Mouse (Mus musculus) liver, postnatal 0 days (tissue): ENCODE results near the gene Rnf19b. TPM values are rescaled to one million over a fixed set of nuclear protein-coding genes. Genes with fewer than 3 reads are reported as not detected.

Experiments
- ATAC-seq: fragments of 200-750 bp; cut with Nextera tagmentation; 2 replicates; pipeline ENCODE4 v1.8.0; 2017; ENCODE audit warnings: mild to moderate bottlenecking, moderate library complexity
- DNase-seq: peaks from one replicate; pipeline ENCODE4 v3.0.0-alpha.2; 2016
- H3K27ac ChIP-seq: fragments of 300-500 bp; sonication (generic); 2 replicates; pipeline ENCODE4 v1.5.1; 2014; ENCODE audit warnings: antibody characterized with exemption, moderate library complexity, mild to moderate bottlenecking, low read depth
- H3K27me3 ChIP-seq: fragments of 300-500 bp; sonication (generic); 2 replicates; pipeline ENCODE4 v1.6.1; 2014; ENCODE audit warnings: low read length, control low read depth, mixed read lengths; ENCODE audit not compliant: insufficient read depth
- H3K36me3 ChIP-seq: fragments of 300-500 bp; sonication (generic); replicated peaks from 2 replicates; pipeline ENCODE4 v1.6.1; 2014; ENCODE audit warnings: mild to moderate bottlenecking, control low read depth, low read length, moderate library complexity, mixed read lengths; ENCODE audit not compliant: insufficient read depth
- H3K4me1 ChIP-seq: fragments of 300-500 bp; sonication (generic); 2 replicates; pipeline ENCODE4 v1.6.1; 2014; ENCODE audit warnings: antibody characterized with exemption, mild to moderate bottlenecking, control low read depth; ENCODE audit not compliant: insufficient read depth
- H3K4me2 ChIP-seq: fragments of 300-500 bp; sonication (generic); 2 replicates; pipeline ENCODE4 v1.6.1; 2014; ENCODE audit warnings: low read depth, mild to moderate bottlenecking, low read length, moderate library complexity, mixed read lengths
- H3K4me3 ChIP-seq: fragments of 300-500 bp; sonication (generic); 2 replicates; pipeline ENCODE4 v1.5.1; 2014; ENCODE audit warnings: low read depth, low read length
- H3K9ac ChIP-seq: fragments of 300-500 bp; sonication (generic); replicated peaks from 2 replicates; pipeline ENCODE4 v1.6.1; 2014; ENCODE audit warnings: mild to moderate bottlenecking, moderate library complexity
- H3K9me3 ChIP-seq: fragments of 300-500 bp; sonication (generic); 2 replicates; pipeline ENCODE4 v1.6.1; 2016; ENCODE audit warnings: mild to moderate bottlenecking, control low read depth, low read length, mixed read lengths
- CTCF ChIP-seq: sonication (generic); IDR thresholded peaks from 2 replicates; pipeline ENCODE4 v1.5.1; 2016; ENCODE audit warnings: antibody characterized with exemption, low read depth
- EP300 ChIP-seq: IDR thresholded peaks from 2 replicates; pipeline ENCODE4 v1.6.1; 2016; ENCODE audit warnings: antibody characterized with exemption, low read depth, mild to moderate bottlenecking
- WGBS: fragments of 180-500 bp; shearing (Covaris S2); extraction: QIAGEN DNeasy Blood & Tissue Kit; methylation state at CpG from one replicate; pipeline ENCODE4 v1.1.7; 2014; ENCODE audit not compliant: insufficient replicate concordance; 5-methylcytosine and 5-hydroxymethylcytosine counted together
- polyA plus RNA-seq: library from polyadenylated mRNA; unstranded; fragments of >200 nt; fragmentation: Nextera tagmentation; extraction: Ambion mirVana; gene quantifications from 2 replicates; pipeline ENCODE4 v1.2.1, GENCODE M21; 2015

The Rnf19b gene
- polyA plus RNA-seq, 1 experiment from 2014 or later, result 5.5 TPM

GRCm38 (mm10) chr4:129017150-129017549 is 40.9 kb upstream of the Rnf19b start:
- Histone ChIP-seq H3K27me3 (no peaks in the 10 kb centered on the region), H3K4me3 (no peak overlapping the region), H3K36me3 (no peaks in the 10 kb centered on the region), H3K27ac (0 out of 2 replicates have a peak overlapping the region, but pooled peaks have one; percentile 34), H3K4me1 (peaks cover 8% of the 10 kb centered on the region), H3K4me2 (no peak overlapping the region), H3K9me3 (no peaks in the 10 kb centered on the region), H3K9ac (no peak overlapping the region)
- no peak for DNase-seq
- WGBS, result 61% methylated on average over 10 of the region's 10 CpGs
- no peak for TF ChIP-seq EP300
- no peak for TF ChIP-seq CTCF
- ATAC-seq, result no peak

- H3K4me2 ChIP-seq, result no peak overlapping the region
- no peak overlapping the region for H3K4me3 ChIP-seq
- WGBS, result 60% methylated on average over 9 of the region's 9 CpGs
- no peak overlapping the region for H3K9ac ChIP-seq
- no peak overlapping the region for H3K27ac ChIP-seq
- no peak for TF ChIP-seq CTCF
- no peak for TF ChIP-seq EP300
- H3K36me3 ChIP-seq, result no peaks in the 10 kb centered on the region
- no peaks in the 10 kb centered on the region for H3K27me3 ChIP-seq
- H3K9me3 ChIP-seq, result no peaks in the 10 kb centered on the region
- ATAC-seq (no peak), DNase-seq (no peak)
- H3K4me1 ChIP-seq, result peaks cover 11% of the 10 kb centered on the region
These were observed 39.2 kb upstream of the Rnf19b start for GRCm38 (mm10) chr4:129018788-129019435.

- Histone ChIP-seq H3K4me2 (no peak overlapping the region), H3K9ac (no peak overlapping the region), H3K27ac (no peak overlapping the region), H3K27me3 (no peaks in the 10 kb centered on the region), H3K4me1 (peaks cover 15% of the 10 kb centered on the region), H3K9me3 (no peaks in the 10 kb centered on the region), H3K4me3 (no peak overlapping the region), H3K36me3 (no peaks in the 10 kb centered on the region)
- DNase-seq (no peak), ATAC-seq (no peak)
- WGBS, result 72% methylated on average over 9 of the region's 9 CpGs
- TF ChIP-seq EP300, result no peak
- TF ChIP-seq CTCF, result no peak
These were observed 38.3 kb upstream of the Rnf19b start for GRCm38 (mm10) chr4:129019788-129020187.

GRCm38 (mm10) chr4:129020454-129020853 is 37.6 kb upstream of the Rnf19b start:
- Histone ChIP-seq H3K9me3 (no peaks in the 10 kb centered on the region), H3K4me1 (peaks cover 21% of the 10 kb centered on the region), H3K27me3 (no peaks in the 10 kb centered on the region), H3K9ac (no peak overlapping the region), H3K4me2 (no peak overlapping the region), H3K36me3 (no peaks in the 10 kb centered on the region), H3K4me3 (no peak overlapping the region), H3K27ac (no peak overlapping the region)
- DNase-seq (peak; percentile 76), ATAC-seq (peak; percentile 59)
- TF ChIP-seq CTCF, result no peak
- no peak for TF ChIP-seq EP300
- 60% methylated on average over 6 of the region's 6 CpGs for WGBS

DNA sequence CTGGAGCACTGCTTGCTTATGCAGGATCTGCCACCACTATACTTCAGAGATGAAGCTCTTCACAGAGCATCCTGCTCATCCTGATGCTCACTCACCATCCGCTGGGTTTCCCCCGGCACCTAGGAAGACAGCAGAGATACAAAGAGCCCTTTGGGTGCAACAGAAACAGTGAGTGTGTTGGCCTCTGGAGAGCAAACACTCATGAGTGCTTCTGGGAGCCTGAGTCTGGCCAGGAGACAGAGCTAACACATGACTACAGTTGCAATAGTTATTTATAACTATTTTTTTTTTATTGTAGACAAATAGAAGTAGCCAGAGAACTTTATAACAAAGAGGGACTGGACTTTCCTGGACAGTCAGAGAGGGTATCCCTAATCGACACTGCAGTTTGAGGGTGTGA is 36.6 kb upstream of the Rnf19b start:
- TF ChIP-seq CTCF, result no peak
- TF ChIP-seq EP300, result no peak
- no peak overlapping the region for H3K4me2 ChIP-seq
- DNase-seq (no peak), ATAC-seq (no peak)
- H3K9me3 ChIP-seq, result no peaks in the 10 kb centered on the region
- WGBS, result 91% methylated on average over 3 of the region's 3 CpGs
- no peaks in the 10 kb centered on the region for H3K27me3 ChIP-seq
- H3K4me3 ChIP-seq, result no peak overlapping the region
- H3K27ac ChIP-seq, result no peak overlapping the region
- no peaks in the 10 kb centered on the region for H3K36me3 ChIP-seq
- H3K4me1 ChIP-seq, result peaks cover 21% of the 10 kb centered on the region
- H3K9ac ChIP-seq, result no peak overlapping the region

DNA sequence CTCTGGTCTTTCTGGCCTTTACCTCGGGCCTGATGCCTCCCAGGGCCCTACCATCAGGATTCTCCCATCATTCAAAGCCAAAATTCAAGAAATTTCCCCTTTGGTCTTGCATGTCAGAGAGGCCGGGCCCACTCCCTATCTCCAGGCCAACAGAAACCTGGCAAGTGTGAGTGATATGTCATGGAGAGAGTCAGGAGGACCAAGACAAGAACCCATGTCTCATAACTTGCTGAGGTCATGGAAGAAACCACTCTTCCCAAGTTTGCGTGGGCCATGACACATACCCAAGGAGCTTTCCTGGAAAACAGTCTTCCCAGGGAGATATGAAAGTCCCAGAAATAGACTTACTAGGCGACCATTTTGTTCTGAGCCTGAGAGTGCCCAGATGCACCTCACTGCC is 36.2 kb upstream of the Rnf19b start:
- no peaks in the 10 kb centered on the region for H3K27me3 ChIP-seq
- no peak overlapping the region for H3K4me3 ChIP-seq
- no peaks in the 10 kb centered on the region for H3K9me3 ChIP-seq
- no peak overlapping the region for H3K27ac ChIP-seq
- WGBS, result 72% methylated on average over 4 of the region's 4 CpGs
- peaks cover 21% of the 10 kb centered on the region for H3K4me1 ChIP-seq
- H3K4me2 ChIP-seq, result no peak overlapping the region
- no peaks in the 10 kb centered on the region for H3K36me3 ChIP-seq
- TF ChIP-seq CTCF, result no peak
- TF ChIP-seq EP300, result no peak
- H3K9ac ChIP-seq, result no peak overlapping the region
- DNase-seq (no peak), ATAC-seq (no peak)
